Mouse (Mus musculus): ENCODE measurements around the gene Zbtb37. TPM values are rescaled to one million over a fixed set of nuclear protein-coding genes. Genes with fewer than 3 reads are reported as not detected.

The Zbtb37 gene
- total RNA-seq (2021): 1 to 10 TPM; 7.3 to 7.6 TPM
- long read RNA-seq, experiment 1, partial matches to known transcripts: 0 of 1 reads
- long read RNA-seq, experiment 1, other reads (novel, unspliced or antisense): 1 of 1 reads
- long read RNA-seq, experiment 2: 0 reads

DNA sequence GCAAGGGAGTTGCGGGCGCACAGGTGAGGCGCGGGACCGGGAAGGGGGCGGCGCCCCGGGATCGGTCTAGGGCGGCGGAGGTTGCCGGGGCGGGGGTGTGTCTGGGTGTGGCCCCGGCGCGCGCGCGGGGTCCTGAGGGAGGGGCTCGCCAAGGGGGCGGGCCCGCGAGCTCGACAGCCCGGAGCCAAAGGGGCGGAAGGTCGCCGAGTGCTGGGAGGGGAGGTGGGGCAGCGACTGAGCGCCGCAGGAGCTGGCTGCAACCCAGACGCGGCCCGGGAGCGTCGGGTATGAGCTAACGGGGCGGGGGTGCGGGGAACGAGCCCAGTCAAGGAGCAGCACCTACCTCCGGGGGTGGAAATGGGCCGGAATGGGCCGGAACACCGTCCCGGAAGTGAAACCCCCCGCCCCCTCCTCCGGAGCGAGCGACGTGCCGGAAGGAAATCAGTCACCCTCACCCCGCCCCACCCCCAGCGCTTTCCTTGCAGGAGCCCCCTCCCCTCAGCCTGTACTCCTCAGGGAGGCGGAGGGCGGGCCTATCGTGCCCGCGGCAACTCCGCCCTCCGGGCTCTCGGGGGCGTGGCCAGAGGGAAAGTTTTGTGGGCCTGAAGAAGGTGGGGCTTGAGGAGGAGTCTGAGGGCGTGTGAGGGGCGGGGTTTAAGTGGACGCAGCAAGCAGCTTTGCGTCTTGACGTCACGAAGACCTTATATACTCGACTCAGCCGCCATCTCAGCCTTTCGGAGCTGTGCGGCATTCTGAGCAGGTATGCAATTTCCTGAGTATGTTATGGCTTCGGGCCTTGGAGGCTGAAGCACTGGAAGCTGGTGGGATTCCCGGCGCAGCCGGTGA is at the start of gene Zbtb37:
TSS of gene Zbtb37 (minus strand) at position 415 of the 846 bp plus-strand sequence.
- DNase-seq (ENCODE audit: low spot score): peak; percentile 98

DNA sequence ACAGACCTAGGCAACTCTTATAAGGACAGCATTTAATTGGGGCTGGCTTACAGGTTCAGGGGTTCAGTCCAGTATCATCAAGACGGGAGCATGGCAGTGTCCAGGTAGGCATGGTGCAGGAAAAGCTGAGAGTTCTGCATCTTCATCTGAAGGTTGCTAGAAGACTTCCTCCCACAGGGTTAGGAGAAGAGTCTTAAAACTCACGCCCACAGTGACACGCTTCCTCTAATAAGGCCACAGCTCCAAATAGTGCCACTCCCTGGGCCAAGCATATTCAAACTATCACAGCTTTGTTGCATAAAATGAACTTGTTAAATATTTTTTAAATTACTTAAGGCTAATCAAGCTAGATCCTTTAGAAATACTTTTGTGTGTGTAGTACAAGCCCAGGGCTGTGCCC is 42.6 kb upstream of the Zbtb37 start:
- DNase-seq (ENCODE audit: low spot score): no peak

DNA sequence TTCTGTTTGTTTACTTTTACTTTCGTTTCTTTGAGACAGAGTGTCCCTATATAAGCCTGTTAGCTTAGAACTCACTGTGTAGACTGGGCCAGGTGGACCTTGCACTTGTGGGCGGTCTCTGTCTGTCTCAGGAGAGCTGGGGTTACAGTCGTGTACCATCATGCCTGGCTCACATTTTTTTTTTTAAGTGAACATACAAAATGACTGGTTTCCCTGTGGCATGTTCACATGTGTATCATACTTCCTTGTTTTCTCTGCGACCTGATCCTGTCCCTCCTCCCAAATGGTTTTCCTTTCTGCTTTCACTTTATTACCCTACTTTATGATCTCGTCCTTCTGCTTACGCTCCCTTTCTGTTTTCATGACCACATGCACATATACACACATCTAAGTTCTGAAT is 41.6 kb upstream of the Zbtb37 start:
- DNase-seq (ENCODE audit: low spot score): no peak

DNA sequence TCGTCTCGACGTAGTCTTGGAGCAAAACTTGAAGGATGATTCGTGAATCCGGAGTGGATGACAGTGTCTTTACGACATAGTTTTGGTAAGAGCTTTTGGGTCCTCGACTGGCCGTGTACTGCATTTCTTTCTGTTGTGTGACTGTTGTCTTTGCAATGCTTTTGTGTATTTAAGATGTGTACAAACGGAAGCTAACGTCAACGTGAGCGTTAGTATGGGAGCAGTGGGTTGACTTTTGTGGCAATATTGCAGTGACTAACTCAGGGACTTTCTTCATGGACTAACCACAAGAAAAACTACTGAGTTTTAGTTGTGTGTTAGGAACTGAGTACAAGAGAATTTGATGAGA is 36.6 kb upstream of the Zbtb37 start:
- DNase-seq (ENCODE audit: low spot score): no peak

DNA sequence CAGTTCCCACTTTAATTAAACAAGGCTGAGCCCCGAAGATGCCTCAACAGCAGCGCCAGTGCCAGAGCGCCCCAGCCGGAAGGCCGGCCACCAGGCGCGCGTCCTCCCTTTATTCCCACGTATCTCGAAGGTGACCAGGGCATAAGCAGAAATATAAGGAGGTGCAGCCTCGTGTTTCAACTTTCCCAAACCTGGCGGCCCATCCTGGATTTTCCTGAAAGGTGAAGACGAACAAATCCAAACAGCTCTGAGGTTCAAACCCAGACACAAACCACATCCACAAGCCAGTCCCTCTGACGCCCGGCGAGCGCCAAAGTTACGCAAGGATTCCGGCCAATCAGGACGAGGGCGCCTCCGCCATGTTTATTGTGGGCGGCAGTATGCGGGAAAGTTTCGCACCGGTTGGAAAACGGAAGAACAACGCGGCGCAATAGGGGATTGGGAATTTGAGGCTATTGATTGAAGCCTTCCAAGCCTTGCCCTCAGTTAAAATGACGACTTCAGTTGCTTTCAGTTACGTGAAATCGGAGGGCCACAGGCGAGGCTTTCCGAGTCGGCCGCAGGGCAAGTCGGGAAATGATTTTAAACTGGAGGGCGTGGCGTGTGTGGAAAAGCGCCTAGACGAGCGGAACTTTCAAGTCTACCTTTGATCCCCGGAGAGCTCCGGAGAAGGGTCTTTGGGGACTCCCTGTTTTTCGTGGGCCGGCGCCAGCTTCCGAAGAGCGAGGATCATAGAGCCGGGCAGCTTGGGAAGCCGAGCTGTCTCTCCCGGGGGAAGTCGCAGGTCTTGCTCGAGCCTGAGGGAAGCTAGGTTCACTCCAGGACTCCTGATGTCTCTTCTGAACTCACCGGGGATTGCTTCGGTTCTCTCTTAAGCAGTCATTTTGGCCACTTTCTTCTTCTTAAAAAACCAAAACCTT is 36.0 kb upstream of the Zbtb37 start, which contains the start of the genes Dars2 and Cenpl:
TSS of gene Dars2 (minus strand) at position 307 of the 920 bp plus-strand sequence.
TSS of gene Cenpl (plus strand) at position 362 of the 920 bp plus-strand sequence.
- DNase-seq (ENCODE audit: low spot score): peak; percentile 97

DNA sequence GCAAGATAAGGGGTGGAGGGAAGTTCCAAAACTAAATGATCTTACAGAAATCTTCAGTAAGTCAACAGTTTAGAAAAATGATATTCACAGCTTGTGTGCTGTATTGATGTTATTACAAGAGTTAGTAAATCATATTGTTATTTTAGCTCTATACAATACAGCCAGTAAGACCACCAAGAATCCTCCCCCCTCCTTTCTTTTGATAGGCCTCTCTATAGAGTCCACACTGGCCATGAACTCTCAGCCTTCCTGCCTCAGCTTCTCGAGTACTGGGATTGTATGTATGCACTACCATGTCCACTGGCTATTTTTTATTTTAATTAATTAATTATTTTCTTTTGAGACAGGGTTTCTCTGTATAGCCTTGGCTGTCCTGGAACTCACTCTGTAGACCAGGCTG is 28.7 kb upstream of the Zbtb37 start:
- DNase-seq (ENCODE audit: low spot score): no peak

DNA sequence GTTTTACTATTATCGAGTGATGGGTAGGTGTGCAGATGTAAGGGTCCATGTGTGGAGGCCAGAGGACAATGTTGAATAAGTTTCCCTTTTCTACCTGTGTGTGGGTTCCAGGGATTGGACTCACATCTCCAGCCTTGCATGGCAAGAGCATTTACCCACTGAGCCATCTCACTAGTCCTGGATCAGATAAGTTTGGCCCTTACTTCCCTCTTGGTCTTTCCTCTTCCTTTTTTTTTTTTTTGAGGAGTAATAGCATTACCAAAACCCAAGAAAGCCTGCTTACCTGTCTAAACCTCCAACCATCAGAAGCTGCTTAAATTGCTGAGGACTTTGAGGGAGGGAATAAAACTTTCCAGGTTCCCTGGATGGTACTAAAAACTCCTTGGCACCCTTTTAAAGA is 22.5 kb upstream of the Zbtb37 start:
- no peak for DNase-seq (ENCODE audit: low spot score)

DNA sequence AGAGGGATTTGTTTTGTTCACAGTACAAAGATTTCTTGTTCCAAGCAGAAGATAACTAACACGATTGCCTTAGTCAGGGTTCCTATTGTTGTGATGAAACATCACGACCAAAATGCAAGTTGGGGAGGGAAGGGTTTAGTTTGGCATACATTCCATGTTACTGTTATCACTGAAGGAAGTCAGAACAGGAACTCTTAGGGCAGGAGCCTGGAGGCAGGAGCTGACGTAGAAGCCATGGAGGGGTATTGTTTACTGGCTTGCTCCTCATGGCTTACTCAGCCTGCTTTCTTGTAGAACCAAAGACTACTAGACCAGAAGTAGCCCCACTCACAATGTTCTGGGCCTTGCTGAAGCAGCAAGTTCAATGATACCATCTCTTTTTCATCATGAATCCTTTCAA is 12.3 kb upstream of the Zbtb37 start:
- DNase-seq (ENCODE audit: low spot score): no peak

DNA sequence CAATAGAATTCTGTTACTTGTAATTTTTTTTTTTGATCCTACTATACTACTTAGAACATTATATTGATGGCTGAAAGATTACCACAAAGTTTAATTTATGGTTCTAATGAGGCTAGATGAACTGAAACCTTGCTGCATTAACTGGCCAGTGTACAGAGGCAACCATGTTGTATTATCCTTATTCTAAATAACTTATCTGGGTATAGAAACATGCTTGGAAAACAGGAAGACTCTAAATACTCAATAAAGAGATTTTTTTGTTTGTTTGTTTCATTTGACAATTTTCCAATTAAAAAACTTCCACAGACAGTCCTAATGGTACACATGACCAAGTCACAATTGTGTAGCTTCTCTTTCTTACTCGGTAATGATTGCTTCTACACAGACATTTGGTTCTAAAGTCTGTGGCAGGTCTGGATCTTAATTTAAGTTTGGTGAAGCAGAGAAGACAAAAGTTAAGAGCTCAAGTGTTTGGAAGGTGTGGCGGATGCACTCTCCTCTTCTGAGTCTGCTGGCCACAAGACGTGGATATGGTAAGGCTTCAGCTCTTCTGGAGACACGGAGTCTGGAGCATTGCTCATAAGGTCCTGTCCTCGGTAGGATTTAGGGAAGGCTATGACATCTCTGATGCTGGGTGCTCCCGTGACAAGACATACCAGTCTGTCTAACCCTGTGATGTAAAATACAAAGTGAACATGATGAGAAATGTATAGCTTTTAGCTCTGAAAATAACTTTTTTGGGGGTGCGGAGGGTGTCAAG is 6.8 kb upstream of the Zbtb37 start:
- no peak for DNase-seq (ENCODE audit: low spot score)

DNA sequence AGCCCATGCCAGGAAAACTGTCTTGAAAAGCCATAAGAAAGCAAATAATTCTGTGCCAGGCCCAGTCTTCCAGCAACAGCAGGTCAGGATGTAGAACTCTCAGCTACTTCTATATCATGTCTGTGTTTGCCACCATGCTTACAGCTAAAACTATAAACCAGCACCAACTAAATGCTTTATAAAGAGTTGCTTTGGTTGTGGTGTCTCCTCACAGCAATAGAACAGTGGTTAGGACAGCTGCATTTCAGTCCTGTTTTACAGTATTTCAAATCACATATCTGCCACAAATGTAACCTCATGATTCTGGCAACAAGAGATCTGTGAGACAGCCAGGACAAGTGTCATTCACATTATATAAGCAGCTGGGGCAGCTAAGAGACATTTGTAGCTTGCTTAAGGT is 6.2 kb upstream of the Zbtb37 start:
- no peak for DNase-seq (ENCODE audit: low spot score)

DNA sequence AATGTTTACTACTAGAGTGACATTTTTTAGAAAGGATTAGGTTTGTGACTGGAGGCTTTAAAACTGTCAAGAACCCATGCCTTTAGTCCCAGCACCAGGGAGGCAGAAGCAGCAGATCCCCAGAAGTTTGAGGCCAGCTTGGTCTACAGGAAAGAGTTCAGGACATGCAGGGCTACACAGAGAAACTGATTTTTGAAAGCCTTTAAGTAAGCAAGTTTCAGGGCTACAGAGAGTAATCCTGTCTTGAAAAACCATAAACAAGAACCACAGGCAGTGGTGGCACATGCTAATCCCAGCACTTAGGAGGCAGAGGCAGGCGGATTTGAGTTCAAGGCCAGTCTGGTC is 5.7 kb upstream of the Zbtb37 start:
- no peak for DNase-seq (ENCODE audit: low spot score)

DNA sequence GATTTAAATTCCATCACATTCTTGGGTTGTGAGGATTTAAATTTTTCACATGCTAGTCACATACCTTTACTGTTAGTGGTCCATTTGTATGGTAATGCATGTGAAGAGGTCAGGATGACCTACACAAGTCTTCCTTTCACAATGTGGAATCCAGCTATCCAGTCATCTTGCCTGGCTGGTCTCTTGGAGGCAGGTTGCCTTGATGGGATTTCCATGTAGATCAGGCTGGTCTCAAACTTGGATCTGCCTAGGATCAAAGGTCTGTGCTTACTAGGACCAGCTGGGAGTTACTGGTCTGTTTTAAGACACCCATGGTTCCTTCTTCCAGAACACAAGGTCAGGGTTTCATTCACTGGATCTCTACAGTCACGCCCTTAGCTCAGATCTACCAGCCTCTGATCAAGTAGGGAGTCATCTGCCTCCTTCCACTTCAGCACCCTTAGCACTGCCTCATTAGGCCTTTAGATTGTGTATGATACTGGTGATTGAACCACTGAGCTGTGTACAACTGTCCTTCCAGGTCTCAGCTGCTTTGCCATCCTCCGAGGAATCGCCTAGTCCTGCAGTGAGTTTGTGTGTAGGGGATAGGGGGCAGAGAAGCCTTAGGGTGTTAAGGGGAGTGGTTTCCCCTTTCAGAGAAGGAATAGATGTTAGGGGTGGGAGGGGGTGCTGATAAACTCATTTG is 5.2 kb upstream of the Zbtb37 start:
- DNase-seq (ENCODE audit: low spot score): no peak

DNA sequence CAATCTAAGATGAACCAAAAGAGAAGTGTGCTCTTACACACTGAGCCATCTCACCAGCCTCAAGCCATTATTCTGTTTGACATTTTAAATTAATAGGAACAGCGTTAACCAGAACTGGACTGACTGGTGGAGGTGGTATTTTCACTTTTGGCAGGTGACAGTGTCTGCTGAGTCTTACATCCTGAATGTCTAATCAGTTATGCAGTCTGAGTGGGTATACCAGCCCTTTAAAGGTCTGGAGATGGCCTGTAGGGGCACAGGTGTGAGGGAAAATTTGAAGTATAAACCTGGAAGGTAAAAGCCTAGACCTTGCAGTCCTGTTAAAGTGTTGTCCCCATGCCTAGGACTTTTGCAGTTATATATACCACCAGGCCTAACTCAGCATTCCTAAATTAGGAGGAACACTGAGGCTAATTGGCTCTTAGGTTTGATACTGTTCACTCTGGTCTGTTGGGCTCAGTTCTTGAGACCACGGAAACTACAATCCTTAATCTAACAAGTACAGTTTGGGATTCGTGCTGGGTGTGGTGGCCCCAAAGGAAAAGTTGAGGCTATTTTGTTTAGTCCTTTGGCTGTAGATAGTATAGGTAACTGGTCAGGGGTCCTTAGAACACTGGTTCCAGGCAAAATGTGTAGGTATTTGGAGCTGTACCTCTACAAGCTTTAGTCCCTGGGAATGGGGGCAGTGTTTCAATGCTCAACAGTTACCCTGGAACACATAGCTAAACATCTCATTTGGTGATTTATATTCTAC is 4.5 kb upstream of the Zbtb37 start:
- no peak for DNase-seq (ENCODE audit: low spot score)

DNA sequence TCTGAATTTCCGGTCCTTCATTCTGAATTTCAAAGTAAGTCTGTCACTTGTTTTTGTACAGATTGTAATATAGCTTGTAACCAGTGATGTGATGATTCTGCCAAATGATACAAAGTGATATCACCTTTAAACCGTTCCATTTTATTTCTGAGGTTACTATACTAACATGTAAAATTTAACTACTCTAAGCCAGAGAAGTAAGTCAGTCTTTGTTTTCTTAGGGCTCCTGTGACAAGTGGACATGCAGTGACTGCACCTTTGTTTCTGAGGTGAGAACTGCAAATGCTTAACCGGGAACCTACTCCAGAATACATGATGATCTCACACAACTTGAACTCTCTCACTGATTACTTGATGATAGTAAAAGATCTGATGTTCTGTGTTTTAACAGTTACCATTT is 3.4 kb upstream of the Zbtb37 start:
- DNase-seq (ENCODE audit: low spot score): no peak

DNA sequence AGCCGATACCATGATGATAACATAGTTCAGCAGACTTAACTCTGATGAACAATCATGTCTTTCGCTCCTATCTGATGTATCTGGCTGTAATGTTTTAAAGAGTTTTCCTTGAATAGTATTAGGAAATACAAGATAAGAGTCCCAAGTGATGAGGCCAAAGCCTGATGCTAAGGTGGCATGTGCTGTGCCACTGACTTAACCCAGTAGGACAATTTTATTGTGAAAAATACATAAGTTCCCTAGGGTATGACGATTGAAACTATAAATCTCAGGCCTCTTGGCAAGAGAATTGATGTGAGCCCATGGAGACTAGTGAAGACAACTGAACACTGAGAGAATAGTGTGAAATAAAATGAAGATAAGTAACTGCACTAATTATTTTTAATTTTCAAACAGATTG is 3.0 kb upstream of the Zbtb37 start:
- no peak for DNase-seq (ENCODE audit: low spot score)

DNA sequence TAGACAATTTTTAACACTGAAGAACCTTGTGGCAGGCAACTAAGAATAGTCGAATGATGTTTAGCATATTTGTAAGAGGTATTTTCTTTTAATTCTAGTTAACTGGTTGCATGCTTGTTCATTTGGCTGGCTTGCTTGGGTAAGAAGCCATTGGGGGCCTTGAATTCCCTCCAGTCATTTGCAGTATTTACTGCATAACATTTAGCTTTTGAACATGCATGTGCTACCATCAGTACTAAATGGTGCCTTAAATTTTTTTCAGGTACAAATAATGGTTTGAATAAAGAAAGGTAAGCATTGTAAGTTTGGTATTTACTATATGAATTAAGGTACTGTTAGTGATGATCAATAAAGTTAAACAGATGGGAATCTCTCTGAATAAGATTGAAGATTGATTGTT is 2.4 kb upstream of the Zbtb37 start:
- no peak for DNase-seq (ENCODE audit: low spot score)

DNA sequence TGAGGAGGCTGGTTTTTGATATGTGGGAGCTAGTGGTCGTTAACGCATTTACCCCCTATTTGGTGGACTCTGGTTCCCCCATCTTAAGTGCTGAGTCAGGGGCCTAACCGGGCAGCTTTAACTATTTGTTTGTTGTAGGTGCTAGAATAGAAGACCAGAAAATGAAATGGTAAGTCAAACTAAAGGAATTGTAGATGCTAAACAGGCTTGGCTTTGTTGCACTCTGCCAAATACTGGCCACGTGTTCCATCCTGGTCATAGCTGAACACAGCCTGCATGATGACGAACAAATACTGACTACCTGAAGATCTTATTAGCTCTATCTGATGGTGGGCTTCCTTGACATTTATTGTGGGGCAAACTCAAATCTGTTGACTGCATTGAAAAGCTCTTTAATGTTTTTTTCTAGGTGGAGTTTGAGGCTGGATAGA is 1.8 kb upstream of the Zbtb37 start:
- no peak for DNase-seq (ENCODE audit: low spot score)

DNA sequence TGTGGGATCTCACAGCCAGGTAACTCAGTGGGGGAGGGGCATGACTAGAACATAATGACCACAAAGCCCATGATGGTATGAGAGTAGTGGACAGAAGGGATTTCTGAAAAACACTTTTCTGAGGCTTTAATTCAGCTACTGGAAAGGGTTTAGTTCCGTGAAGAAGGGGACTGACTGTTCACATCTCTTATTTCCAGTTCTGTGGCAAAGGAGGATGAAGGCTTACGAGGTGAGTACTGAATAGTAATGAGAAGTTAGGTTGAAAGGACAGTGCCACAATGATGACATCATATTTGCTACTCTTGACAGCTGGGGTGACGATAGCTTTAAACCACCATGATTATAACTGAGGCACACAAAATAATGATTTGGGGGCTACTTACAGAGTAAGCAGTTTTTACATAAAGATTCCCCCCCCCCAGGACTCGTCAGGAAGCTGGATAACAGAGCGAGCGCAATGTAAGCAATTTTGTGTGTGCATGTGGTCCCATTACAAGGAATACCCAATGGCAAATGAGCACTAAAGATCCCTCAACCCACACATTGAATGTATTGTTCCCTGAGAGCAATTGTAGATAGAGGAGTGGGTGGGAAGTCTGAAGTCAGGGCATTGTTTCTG is 1.2 kb upstream of the Zbtb37 start:
- peak; percentile 19 for DNase-seq (ENCODE audit: low spot score)

DNA sequence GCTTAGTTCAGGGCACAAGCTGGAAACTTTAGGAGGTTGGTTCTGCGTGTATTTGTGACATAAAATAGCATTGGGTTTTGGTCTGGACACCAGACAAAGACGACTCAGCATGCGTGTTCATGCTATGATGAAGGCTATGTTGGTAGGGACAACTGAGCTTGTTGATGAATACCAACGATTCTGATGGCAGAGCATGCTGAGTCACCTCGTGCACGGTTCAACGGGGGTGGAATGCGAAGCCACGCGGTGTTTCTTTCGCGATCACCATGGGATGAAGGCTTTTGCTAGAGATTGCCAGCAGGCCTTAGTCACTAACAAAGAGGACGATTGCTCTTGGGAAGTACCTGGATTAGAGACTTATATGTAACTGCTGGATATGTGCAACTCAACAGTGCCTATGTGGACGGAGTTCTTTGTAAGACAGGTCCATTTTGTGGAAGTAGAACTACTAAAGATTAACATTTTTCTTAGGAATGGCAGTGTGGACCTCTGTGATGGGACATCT is 684 bp upstream of the Zbtb37 start:
- DNase-seq (ENCODE audit: low spot score): no peak

Measured in gastrocnemius, adult 18-20 months (tissue).